ENCODE assay signal across 26 mouse cellular contexts in the genomic region with DNA sequence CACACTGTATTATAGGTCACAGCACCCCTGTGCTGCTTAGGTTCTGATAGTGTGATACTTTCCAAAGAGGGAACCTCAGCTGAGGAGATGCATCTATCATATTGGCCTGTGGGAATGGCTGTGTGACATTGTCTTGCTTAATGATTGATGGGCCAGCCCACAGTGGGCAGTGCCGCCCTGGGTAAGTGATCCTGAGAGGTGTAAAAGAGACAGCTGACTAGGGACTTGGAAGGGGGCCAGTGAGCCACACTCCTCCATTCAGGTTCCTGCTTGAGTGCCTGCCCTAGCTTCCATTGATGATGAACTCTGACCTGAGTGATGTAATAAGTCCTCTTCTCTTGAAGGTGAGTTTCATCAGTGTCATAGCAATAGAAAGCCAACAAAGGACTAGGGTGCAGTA.
DNase-seq lines count a peak whose midpoint lies in the region; ATAC-seq and TF ChIP-seq lines count a peak whose summit lies in the region.
"Had no signal": no experiment of that assay in that cellular context is flagged by ENCODE, and none has a peak within 500 bp of the region (broad histone marks: within the 10 kb centered on the region; RNA-seq: fewer than 3 reads in every experiment).

No protein-coding gene starts in this region.

- no peak overlapping the region for H3K4me3 ChIP-seq in hindbrain, embryonic 11.5 days (ENCODE audit: low read depth, low read length)
- H3K4me3 ChIP-seq in hindbrain, embryonic 10.5 days: no peak overlapping the region
- H3K4me3 ChIP-seq in kidney, postnatal 0 days (replicated peaks; ENCODE audit: low read depth, low read length): no peak overlapping the region
- no peak overlapping the region for H3K4me3 ChIP-seq in liver, postnatal 0 days (ENCODE audit: low read depth, low read length)
- no peak overlapping the region for H3K4me3 ChIP-seq in liver, embryonic 11.5 days (ENCODE audit: low read depth, low read length)
- H3K4me3 ChIP-seq: embryonic facial prominence, embryonic 12.5 days; embryonic facial prominence, embryonic 15.5 days; forebrain, embryonic 12.5 days; heart, embryonic 12.5 days; heart, embryonic 15.5 days had no signal

- 60% methylated on average over 1 of the region's 1 CpGs for WGBS in hindbrain, embryonic 11.5 days
- WGBS in hindbrain, embryonic 10.5 days: 68% methylated on average over 1 of the region's 1 CpGs
- WGBS in kidney, postnatal 0 days: 47% methylated on average over 1 of the region's 1 CpGs
- 72% methylated on average over 1 of the region's 1 CpGs for WGBS in liver, postnatal 0 days (ENCODE audit: insufficient replicate concordance)
- WGBS in liver, embryonic 11.5 days: 80% methylated on average over 1 of the region's 1 CpGs

- ATAC-seq in hindbrain, embryonic 11.5 days (ENCODE audit: low FRiP score): peak; percentile 60; the same call in 1 of the 2 replicates
- ATAC-seq in kidney, postnatal 0 days (replicated peaks; ENCODE audit: low FRiP score, low read depth): 0 out of 2 replicates have a peak, but pooled peaks have one; percentile 36
- ATAC-seq in liver, postnatal 0 days: peak; percentile 83
- ATAC-seq in liver, embryonic 11.5 days (replicated peaks; ENCODE audit: low FRiP score): no peak
- ATAC-seq: CD4-positive, CD25-positive, alpha-beta regulatory T cell, adult 4 months; hindbrain, postnatal 0 days had no signal

- no peak overlapping the region for H3K27ac ChIP-seq in hindbrain, embryonic 11.5 days (ENCODE audit: low read depth, low read length)
- H3K27ac ChIP-seq in hindbrain, embryonic 10.5 days: no peak overlapping the region
- H3K27ac ChIP-seq in kidney, postnatal 0 days: no peak overlapping the region
- H3K27ac ChIP-seq in liver, postnatal 0 days (ENCODE audit: low read depth): no peak overlapping the region
- no peak overlapping the region for H3K27ac ChIP-seq in liver, embryonic 11.5 days (ENCODE audit: low read depth, low read length)
- H3K27ac ChIP-seq: embryonic facial prominence, embryonic 12.5 days; embryonic facial prominence, embryonic 15.5 days; forebrain, embryonic 12.5 days; heart, embryonic 15.5 days; hindbrain, embryonic 14.5 days; hindbrain, postnatal 0 days had no signal

- H3K9ac ChIP-seq in hindbrain, embryonic 11.5 days (ENCODE audit: low read depth, low read length): no peak overlapping the region
- no peak overlapping the region for H3K9ac ChIP-seq in kidney, postnatal 0 days (ENCODE audit: low read depth, low read length)
- no peak overlapping the region for H3K9ac ChIP-seq in liver, postnatal 0 days (replicated peaks)
- no peak overlapping the region for H3K9ac ChIP-seq in liver, embryonic 11.5 days (ENCODE audit: low read depth, low read length)
- H3K9ac ChIP-seq: embryonic facial prominence, embryonic 12.5 days; embryonic facial prominence, embryonic 15.5 days; forebrain, embryonic 12.5 days; heart, embryonic 12.5 days; heart, embryonic 15.5 days; hindbrain, embryonic 14.5 days had no signal

- DNase-seq in hindbrain, embryonic 11.5 days (ENCODE audit: low spot score): no peak
- no peak for DNase-seq in hindbrain, embryonic 10.5 days (ENCODE audit: low spot score)
- no peak for DNase-seq in kidney, postnatal 0 days (ENCODE audit: low spot score)
- no peak for DNase-seq in kidney, adult 11 months
- DNase-seq in liver, postnatal 0 days: no peak
- no peak for DNase-seq in liver, embryonic 11.5 days (ENCODE audit: low spot score)
- DNase-seq in retina, postnatal 1 day: peak; percentile 11
- no peak for DNase-seq in retina, embryonic 14.5 days (ENCODE audit: low spot score)
- DNase-seq: adrenal gland, adult 2 months; adrenal gland, postnatal 14 days; cerebellum, adult 11 months; cerebellum, adult 2 months; cerebellum, adult 9-11 months; cerebellum, postnatal 25 days; gastrocnemius, postnatal 25 days; heart, adult 18-20 months; heart, postnatal 10 days; heart, postnatal 36 days had no signal

- H3K9me3 ChIP-seq in hindbrain, embryonic 11.5 days (ENCODE audit: control insufficient read depth, low read length): no peaks in the 10 kb centered on the region
- H3K9me3 ChIP-seq in hindbrain, embryonic 10.5 days: no peaks in the 10 kb centered on the region
- H3K9me3 ChIP-seq in kidney, postnatal 0 days (replicated peaks; ENCODE audit: low read length): no peaks in the 10 kb centered on the region
- no peaks in the 10 kb centered on the region for H3K9me3 ChIP-seq in liver, postnatal 0 days (ENCODE audit: low read length)
- H3K9me3 ChIP-seq in liver, embryonic 11.5 days (ENCODE audit: control insufficient read depth, low read length): no peaks in the 10 kb centered on the region
- H3K9me3 ChIP-seq: embryonic facial prominence, embryonic 12.5 days; embryonic facial prominence, embryonic 15.5 days; forebrain, embryonic 12.5 days; heart, embryonic 12.5 days; heart, embryonic 15.5 days had no signal

- TF ChIP-seq EP300 in liver, postnatal 0 days (IDR thresholded peaks at IDR 0.05; ENCODE audit: low read depth): no peak

- H3K4me1 ChIP-seq in hindbrain, embryonic 11.5 days (replicated peaks; ENCODE audit: control insufficient read depth, insufficient read depth, low read length): no peaks in the 10 kb centered on the region
- H3K4me1 ChIP-seq in hindbrain, embryonic 10.5 days (replicated peaks): no peaks in the 10 kb centered on the region
- no peaks in the 10 kb centered on the region for H3K4me1 ChIP-seq in kidney, postnatal 0 days (replicated peaks; ENCODE audit: insufficient read depth, low read length)
- no peaks in the 10 kb centered on the region for H3K4me1 ChIP-seq in liver, postnatal 0 days (ENCODE audit: insufficient read depth)
- no peaks in the 10 kb centered on the region for H3K4me1 ChIP-seq in liver, embryonic 11.5 days (replicated peaks; ENCODE audit: control insufficient read depth, insufficient read depth, low read length)
- H3K4me1 ChIP-seq: embryonic facial prominence, embryonic 12.5 days; embryonic facial prominence, embryonic 15.5 days; heart, embryonic 12.5 days; heart, embryonic 15.5 days had no signal

- H3K36me3 ChIP-seq in hindbrain, embryonic 11.5 days (ENCODE audit: control insufficient read depth, insufficient read depth, low read length): no peaks in the 10 kb centered on the region
- H3K36me3 ChIP-seq in hindbrain, embryonic 10.5 days: peaks cover 9% of the 10 kb centered on the region
- H3K36me3 ChIP-seq in kidney, postnatal 0 days (ENCODE audit: insufficient read depth, low read length): peaks cover 6% of the 10 kb centered on the region; the same call in 1 of the 2 replicates
- peaks cover 12% of the 10 kb centered on the region for H3K36me3 ChIP-seq in liver, postnatal 0 days (replicated peaks; ENCODE audit: insufficient read depth, low read length)
- H3K36me3 ChIP-seq in liver, embryonic 11.5 days (ENCODE audit: control insufficient read depth, insufficient read depth, low read length): 0 out of 2 replicates have a peak, but pooled peaks cover 4% of the 10 kb centered on the region
- H3K36me3 ChIP-seq: embryonic facial prominence, embryonic 15.5 days; forebrain, embryonic 12.5 days had no signal

- no peaks in the 10 kb centered on the region for H3K27me3 ChIP-seq in hindbrain, embryonic 11.5 days (ENCODE audit: control insufficient read depth, insufficient read depth, low read length)
- H3K27me3 ChIP-seq in hindbrain, embryonic 10.5 days (ENCODE audit: insufficient read depth, poor library complexity, severe bottlenecking): no peaks in the 10 kb centered on the region
- H3K27me3 ChIP-seq in kidney, postnatal 0 days (ENCODE audit: insufficient read depth, low read length): no peaks in the 10 kb centered on the region
- H3K27me3 ChIP-seq in liver, postnatal 0 days (ENCODE audit: insufficient read depth, low read length): no peaks in the 10 kb centered on the region
- H3K27me3 ChIP-seq in liver, embryonic 11.5 days (replicated peaks; ENCODE audit: control insufficient read depth, insufficient read depth, low read length): no peaks in the 10 kb centered on the region
- H3K27me3 ChIP-seq: embryonic facial prominence, embryonic 12.5 days; embryonic facial prominence, embryonic 15.5 days; forebrain, embryonic 12.5 days; heart, embryonic 12.5 days; heart, embryonic 15.5 days had no signal

- no peak overlapping the region for H3K4me2 ChIP-seq in hindbrain, embryonic 11.5 days (replicated peaks; ENCODE audit: low read depth, low read length)
- H3K4me2 ChIP-seq in kidney, postnatal 0 days (ENCODE audit: low read length): no peak overlapping the region
- H3K4me2 ChIP-seq in liver, postnatal 0 days (ENCODE audit: low read depth, low read length): no peak overlapping the region
- H3K4me2 ChIP-seq in liver, embryonic 11.5 days: no peak overlapping the region
- H3K4me2 ChIP-seq: embryonic facial prominence, embryonic 12.5 days; embryonic facial prominence, embryonic 15.5 days; forebrain, embryonic 12.5 days; heart, embryonic 12.5 days; heart, embryonic 15.5 days; hindbrain, embryonic 14.5 days had no signal

- no peak for TF ChIP-seq CTCF in kidney, postnatal 0 days (IDR thresholded peaks at IDR 0.05; ENCODE audit: low read depth)
- no peak for TF ChIP-seq CTCF in liver, postnatal 0 days (IDR thresholded peaks at IDR 0.05; ENCODE audit: low read depth)
